Mouse (Mus musculus): ENCODE results near the gene Zfp202. TPM values are rescaled to one million over a fixed set of nuclear protein-coding genes. Genes with fewer than 3 reads are reported as not detected.

Gene Zfp202
- 0.74 TPM for polyA plus RNA-seq (2014; fragmentation: Illumina TruSeq; extraction: RNeasy Lipid Tissue Mini Kit (QIAGEN cat#74804); ENCODE audit: low read depth, low replicate concordance)

DNA sequence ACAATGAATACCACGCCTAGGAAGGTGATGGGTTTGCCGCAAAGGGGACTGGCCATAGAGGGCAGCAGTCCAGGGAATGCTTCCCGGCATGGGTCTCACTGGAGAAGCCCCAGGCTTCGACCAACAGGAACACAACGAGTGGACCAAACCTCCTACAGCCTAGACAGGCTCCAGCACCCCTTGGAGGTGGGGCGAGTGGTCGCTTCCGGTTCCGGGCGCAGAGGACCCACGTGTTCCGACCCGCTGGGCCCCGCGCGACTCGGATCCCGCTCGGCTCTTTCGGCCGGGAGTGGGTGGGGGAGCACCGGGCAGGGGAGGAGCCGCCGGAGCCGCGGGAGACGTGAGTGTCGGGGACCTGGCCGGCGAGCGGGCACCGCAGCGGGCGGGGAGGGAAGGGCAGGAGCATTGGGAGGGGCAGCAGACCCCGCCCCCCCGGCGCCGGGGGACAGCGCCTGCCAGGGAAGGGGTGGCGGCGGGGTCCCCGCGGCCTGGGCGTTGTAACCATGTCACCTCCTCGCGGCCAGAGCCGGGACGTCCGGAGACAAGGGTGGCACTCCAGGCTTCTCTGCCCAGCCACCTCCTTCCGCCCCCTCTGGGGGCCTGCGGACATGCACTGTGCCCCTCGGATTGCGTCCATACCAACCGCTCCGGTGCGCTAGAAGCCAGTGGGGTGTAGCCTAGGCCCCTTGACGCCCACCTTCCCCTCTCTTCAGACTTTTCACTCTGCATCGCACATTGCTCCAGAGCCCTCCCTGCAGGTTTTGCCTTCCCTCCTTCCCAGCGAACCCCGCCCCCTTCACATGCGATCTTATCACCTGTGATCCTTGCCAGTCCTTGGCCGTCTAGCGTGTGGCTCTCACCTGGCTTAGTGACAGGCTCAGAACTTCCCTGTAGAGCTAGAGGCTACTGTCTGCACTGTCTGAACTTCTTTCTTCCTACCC is at the start of gene Zfp202:
Gene Zfp202 (plus strand): TSS at position 219 of the 941 bp plus-strand sequence.

DNA sequence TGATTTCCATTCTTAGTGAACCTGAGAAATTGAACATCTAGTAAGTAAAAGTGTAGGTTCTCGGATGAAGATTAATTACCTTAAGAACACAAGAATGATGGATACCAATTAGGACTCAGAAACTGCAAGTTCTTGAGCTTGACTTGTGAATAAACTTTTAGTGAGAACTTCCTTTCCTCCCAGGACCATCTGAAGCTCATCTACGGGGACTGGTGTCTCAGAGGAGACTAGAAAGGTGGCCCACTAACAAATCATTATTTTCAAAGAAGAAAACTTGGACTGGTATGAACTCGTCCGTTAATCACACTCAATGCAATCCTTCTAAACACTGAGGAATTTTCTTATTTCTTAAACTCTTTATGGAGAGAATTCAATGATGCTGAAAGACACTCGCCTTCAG is 11.5 kb upstream of the Zfp202 start, which contains the start of gene Olfr986:
Gene Olfr986 (plus strand): TSS at position 301 of the 400 bp plus-strand sequence.

Other genes with a start within 250 kb of the Zfp202 start
- gene Olfr975, start 240.3 kb upstream of the Zfp202 start, polyA plus RNA-seq (2014; fragmentation: Illumina TruSeq; extraction: RNeasy Lipid Tissue Mini Kit (QIAGEN cat#74804); ENCODE audit: low read depth, low replicate concordance), result not detected
- gene Olfr976, start 231.2 kb upstream of the Zfp202 start, polyA plus RNA-seq (2014; fragmentation: Illumina TruSeq; extraction: RNeasy Lipid Tissue Mini Kit (QIAGEN cat#74804); ENCODE audit: low read depth, low replicate concordance), result not detected
- not detected for gene Olfr978, start 200.2 kb upstream of the Zfp202 start, polyA plus RNA-seq (2014; fragmentation: Illumina TruSeq; extraction: RNeasy Lipid Tissue Mini Kit (QIAGEN cat#74804); ENCODE audit: low read depth, low replicate concordance)
- not detected for gene Olfr979, start 188.9 kb upstream of the Zfp202 start, polyA plus RNA-seq (2014; fragmentation: Illumina TruSeq; extraction: RNeasy Lipid Tissue Mini Kit (QIAGEN cat#74804); ENCODE audit: low read depth, low replicate concordance)
- not detected for gene Olfr980, start 182.7 kb upstream of the Zfp202 start, polyA plus RNA-seq (2014; fragmentation: Illumina TruSeq; extraction: RNeasy Lipid Tissue Mini Kit (QIAGEN cat#74804); ENCODE audit: low read depth, low replicate concordance)
- not detected for gene Olfr981, start 170.9 kb upstream of the Zfp202 start, polyA plus RNA-seq (2014; fragmentation: Illumina TruSeq; extraction: RNeasy Lipid Tissue Mini Kit (QIAGEN cat#74804); ENCODE audit: low read depth, low replicate concordance)
- not detected for gene Olfr982, start 118.5 kb upstream of the Zfp202 start, polyA plus RNA-seq (2014; fragmentation: Illumina TruSeq; extraction: RNeasy Lipid Tissue Mini Kit (QIAGEN cat#74804); ENCODE audit: low read depth, low replicate concordance)
- gene Olfr983, start 98.7 kb upstream of the Zfp202 start, polyA plus RNA-seq (2014; fragmentation: Illumina TruSeq; extraction: RNeasy Lipid Tissue Mini Kit (QIAGEN cat#74804); ENCODE audit: low read depth, low replicate concordance), result not detected
- gene Olfr984, start 78.1 kb upstream of the Zfp202 start, polyA plus RNA-seq (2014; fragmentation: Illumina TruSeq; extraction: RNeasy Lipid Tissue Mini Kit (QIAGEN cat#74804); ENCODE audit: low read depth, low replicate concordance), result not detected
- not detected for gene Olfr985, start 62.1 kb upstream of the Zfp202 start, polyA plus RNA-seq (2014; fragmentation: Illumina TruSeq; extraction: RNeasy Lipid Tissue Mini Kit (QIAGEN cat#74804); ENCODE audit: low read depth, low replicate concordance)
- gene Tmem225, start 44.2 kb upstream of the Zfp202 start, polyA plus RNA-seq (2014; fragmentation: Illumina TruSeq; extraction: RNeasy Lipid Tissue Mini Kit (QIAGEN cat#74804); ENCODE audit: low read depth, low replicate concordance), result not detected
- not detected for gene Olfr986, start 11.4 kb upstream of the Zfp202 start, polyA plus RNA-seq (2014; fragmentation: Illumina TruSeq; extraction: RNeasy Lipid Tissue Mini Kit (QIAGEN cat#74804); ENCODE audit: low read depth, low replicate concordance)
- not detected for gene Scn3b, start 76.9 kb downstream of the Zfp202 start, polyA plus RNA-seq (2014; fragmentation: Illumina TruSeq; extraction: RNeasy Lipid Tissue Mini Kit (QIAGEN cat#74804); ENCODE audit: low read depth, low replicate concordance)